Mouse (Mus musculus): Measurements from ENCODE around the gene Zfp326. TPM values are rescaled to one million over a fixed set of nuclear protein-coding genes. Genes with fewer than 3 reads are reported as not detected.

Zfp326 gene
- 10 to 100 TPM; 57.4 to 59.5 TPM for total RNA-seq (2023)

DNA sequence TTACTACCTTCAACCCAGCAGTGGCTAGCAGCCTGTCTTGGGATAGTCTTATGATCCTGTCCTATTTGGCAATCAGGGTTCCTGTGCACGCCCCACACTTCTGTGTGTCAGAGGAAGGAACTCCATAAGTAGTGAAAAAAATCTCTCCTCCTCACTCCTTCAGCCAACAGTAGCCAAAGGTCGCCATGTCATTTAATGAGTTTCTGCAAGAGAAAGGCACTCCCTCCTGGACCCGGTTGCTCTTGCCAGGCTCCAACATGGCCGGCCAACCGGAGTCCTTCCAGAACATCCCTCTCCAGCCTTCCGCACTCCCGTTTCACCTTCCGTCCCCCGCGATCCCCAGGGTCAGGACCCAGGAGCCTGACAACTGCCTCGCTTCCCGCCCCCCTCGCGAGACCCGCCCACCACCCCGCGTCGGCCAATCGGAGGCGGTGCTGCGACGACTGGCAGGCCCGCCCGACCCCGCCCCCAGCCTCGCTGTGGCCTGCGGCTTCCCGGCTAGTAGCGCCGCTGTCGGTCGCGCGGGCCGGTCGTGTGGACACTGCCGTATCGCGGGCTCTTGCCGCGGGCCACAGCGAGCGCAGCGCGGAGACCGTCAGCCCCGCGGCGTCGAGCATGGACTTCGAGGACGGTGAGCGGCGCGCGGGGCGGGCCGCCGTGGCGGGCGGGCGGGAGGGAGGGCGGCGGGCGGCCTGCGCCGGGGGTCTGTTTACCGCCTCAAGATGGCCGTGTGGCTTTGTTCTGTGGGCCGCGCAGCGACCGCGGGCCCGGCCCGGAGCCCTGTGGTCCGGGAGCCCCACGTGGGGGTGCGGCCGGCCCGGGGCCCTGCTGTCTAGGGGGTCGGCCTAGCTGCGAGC is at the start of gene Zfp326:
Gene Zfp326, plus strand, starts transcription at position 498 of the 857 bp plus-strand sequence.

Other genes with a start within 250 kb of the Zfp326 start
- gene Lrrc8d, start 176.6 kb upstream of the Zfp326 start, total RNA-seq (2023): 100 to 1,000 TPM; 135 to 139 TPM

All from monocyte, adult 59 days (primary cell).